Mouse (Mus musculus) cerebellum, postnatal 10 days (tissue): ENCODE results near the gene Acvr1.
A peak's percentile ranks its signal among the peaks of the same experiment; 100 is the strongest.

Experiments used
- DNase-seq, 2 experiments: peaks; one replicate each; pipeline ENCODE4 v3.0.0; 2021; ENCODE audit warnings: mixed read lengths in 2 of 2

Gene Acvr1

DNA sequence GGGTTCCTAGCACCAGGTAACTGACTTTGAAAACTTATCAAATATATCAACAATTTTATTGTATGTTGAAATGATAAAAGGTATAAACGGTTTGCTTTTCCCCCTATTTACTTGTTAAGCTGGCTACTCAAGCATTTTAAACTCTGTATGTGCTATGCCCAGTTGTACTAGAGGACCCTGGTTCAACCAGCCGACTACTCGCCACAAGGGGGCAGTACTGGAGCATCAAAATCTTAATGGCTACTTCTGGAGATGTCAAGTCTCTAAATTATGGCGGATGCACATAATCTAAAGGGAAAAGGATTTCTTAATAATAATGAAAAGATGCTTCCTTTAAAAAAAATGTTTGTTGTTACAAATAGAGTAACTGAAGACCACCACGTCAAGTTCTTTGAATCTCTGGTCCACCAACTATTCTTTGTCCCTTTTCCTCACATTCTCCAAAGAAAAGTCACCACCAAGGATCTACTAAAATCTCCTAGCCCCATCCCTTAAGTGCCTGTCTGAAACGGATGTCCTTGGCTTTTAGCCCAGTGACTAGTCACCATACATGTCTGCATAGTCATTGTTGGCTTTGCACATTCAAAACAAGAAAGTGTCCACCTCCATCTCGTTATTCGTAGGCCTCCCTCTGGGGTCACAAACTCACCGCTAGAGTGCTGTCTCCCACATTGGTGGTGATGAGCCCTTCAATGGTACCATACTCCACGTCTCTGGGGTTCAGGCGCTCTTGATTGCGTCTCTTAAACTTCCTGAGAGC lies 89.8 kb downstream of the Acvr1 start:
- DNase-seq: peak; percentile 94 to 97

DNA sequence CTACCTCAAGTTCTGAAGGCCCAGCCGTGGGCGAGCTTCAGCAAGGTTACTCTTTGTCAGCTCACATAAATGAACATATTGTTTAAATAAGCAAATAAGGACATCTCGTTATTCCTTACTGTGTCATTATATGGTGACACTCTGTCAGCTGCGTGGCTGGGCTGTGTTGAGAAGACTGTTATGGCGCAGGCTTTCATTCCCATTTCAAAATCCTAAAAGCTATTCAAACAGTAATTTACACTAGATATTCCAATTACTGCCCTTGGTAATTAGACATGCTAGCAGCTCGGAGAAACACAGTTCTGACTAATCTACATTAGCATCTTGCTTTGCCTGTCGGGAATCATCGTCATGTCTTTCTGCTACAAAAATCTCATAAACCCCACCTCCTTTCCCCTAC lies 91.4 kb downstream of the Acvr1 start:
- DNase-seq: no peak

DNA sequence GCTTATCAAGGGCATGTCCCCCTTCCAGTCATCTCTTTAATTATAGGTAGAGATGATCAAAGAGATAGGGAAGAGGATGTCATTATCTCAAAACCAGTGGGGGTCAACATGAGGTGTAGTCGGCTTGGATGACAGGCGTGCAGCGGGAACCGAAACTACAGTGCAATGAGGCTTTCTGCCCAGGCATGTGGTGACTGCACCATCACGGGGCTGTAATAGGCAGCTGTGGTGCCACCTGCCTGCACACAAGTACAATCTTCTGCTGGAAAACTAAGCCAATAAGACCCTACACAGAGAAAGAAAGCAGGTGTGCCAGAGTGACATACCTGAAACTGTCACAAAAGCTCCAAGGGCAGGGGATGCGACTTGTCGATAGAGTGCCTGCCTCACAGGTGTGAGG lies 96.7 kb downstream of the Acvr1 start:
- no peak for DNase-seq

DNA sequence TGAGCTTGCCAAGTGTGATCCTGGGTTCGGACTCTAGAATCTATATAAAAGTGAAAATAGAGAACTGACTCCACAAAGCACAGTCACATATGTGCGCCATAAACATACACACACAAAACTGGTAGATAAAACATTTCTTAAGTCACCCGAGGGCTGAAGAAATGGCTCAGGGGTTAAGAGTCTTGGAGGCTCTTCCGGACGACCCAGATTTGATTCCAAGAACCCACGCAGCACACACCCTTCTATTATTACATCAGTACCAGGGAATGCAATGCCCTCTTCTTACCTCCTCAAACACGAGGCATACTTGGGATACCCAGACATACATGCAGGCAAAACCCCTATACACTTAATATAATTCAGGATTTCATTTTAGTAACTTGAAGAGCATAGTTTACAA lies 97.1 kb downstream of the Acvr1 start, which contains the start of gene Gm17409:
Gene Gm17409 (plus strand): TSS at position 301 of the 400 bp plus-strand sequence.
- no peak for DNase-seq

DNA sequence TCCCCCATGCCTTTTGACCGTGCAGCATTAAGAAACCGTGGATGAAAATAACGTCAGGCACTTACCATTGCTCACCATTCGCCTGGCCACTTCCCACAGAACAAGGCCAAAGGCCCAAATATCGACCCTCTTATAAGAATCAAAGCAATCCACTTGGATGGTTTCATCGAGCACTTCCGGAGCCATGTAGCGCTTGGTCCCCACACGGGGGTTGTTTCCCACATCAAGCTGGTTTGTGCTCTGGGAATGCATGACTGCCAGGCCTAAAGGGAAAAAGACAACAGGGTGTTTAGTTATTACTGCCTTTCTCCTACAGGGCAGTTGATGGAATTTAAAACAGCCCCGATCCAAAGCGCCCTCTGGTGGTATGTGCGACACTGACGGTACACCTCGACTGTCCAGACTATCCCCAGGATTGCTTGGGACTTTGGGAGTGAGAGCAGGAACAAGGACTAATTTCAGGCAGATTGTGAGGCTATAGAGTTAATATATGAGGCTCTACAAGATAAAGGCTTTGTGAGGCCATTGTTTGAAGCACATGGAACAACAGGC lies 108.1 kb downstream of the Acvr1 start:
- peak; percentile 77 to 82 for DNase-seq

DNA sequence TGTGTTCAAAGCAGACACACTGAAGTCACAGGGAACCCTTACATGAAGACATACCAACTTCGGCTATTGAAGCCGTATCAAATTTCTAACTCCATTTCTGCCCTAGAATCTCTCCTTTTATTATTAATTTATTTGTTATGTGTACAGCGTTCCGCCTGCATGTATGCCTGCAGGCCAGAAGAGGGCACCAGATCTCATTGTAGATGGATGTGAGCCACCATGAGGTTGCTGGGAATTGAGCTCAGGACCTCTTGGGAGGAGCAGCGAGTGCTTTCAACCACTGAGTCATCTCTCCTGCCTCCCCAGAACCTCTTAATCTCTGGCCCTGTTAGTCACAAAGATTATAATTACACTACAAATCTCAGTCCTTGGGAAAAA lies 109.5 kb downstream of the Acvr1 start:
- DNase-seq: no peak

DNA sequence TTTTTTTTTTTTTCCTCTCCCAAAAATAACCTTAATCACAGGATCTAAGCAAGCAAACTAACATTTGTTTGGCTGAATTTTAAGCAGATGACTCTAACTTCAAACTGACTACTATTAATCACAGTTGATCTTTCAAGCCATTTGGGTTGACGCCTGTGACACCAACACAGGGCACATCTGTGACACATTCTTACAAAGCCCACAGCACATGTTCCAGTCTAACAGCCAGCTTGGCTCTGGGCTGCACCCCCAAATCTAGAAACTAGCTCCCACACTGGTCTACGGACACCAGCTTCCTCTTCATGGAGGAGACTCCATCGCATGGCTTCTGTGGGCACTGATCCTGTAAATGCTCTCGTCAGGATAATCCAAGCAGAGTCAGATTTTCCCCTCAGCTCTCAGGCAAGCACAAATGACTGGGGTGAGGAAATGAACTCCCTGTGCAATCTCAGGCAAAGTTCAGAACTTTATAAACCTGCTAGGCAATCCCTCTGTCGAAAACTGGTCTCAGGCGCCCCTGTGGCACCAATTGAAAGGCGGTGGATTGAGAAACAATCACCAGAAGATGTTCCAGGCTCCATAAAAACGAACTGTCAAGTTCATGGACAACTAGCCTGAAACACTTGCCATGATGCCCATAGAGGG lies 110.0 kb downstream of the Acvr1 start:
- DNase-seq: no peak

DNA sequence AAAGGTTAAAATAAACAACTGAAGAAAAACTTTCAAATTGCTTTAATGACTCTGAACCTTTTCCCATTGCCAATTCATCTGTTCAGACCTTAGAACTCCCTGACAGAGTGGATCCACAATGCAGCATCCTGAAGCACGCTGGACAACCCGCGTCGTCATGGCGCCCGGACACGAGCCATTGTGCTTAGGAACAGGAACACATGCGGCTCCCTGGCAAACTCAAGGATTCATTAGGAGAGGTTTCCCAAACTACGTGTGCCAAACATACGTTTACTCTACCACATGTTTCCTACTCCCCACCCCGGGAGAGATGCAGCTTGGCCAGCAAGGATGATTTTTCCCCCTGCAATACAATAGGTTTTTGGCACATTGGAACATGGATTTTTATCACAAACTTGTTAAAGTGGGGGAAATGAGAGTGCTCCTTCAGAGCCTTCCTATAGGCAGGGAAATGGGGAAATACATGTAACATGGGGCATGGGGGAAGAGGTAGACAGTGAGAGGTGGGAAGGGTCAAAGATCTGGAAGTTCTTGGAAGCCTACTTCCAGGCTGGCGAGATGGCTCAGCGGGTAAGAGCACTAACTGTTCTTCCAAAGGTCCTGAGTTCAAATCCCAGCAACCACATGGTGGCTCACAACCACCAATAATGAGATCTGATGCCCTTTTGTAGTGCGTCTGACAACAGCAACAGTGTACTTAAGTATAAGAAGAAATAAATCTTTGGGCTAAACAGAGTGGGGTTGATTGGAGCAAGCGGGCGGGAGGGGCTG lies 112.7 kb downstream of the Acvr1 start:
- peak; percentile 46 to 68 for DNase-seq

DNA sequence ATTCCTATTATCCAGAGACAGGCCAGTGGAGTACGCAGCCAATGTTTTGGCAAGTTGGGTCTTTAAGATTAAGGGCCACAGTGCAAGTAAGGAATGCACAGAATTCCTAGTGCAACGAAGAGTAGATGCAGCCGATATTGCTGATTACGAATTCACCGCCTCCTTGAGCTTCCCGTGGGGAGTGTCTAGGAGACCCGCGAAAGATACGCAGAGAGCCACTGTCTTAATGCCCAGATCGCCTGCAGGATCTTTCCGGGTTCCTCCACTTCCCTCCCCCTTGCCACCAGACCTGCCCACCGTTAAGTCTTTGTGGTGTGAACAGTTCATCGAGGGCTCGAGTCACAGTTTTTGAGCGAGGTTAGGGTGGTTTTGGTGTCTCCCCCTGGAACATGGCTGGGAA lies 120.0 kb downstream of the Acvr1 start:
- DNase-seq: no peak

DNA sequence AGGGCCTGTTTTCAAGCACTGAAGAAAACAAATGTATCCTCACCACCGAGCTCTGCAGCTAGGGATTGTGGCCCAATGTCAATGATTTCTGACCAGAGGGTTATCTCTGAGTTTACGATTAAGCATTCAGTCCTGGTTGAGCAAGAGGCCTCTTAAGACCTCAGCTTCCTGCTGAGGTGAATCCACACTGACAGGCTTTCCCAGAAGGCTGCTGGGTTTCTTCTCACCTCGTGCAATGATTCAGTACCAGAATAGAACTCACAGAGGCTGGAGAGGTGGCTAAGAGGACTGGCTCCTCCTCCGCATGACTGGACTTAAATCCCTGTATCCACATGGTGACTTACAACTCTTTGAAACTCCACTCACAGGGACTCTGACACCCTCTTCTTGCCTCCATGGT lies 123.8 kb downstream of the Acvr1 start:
- no peak for DNase-seq

DNA sequence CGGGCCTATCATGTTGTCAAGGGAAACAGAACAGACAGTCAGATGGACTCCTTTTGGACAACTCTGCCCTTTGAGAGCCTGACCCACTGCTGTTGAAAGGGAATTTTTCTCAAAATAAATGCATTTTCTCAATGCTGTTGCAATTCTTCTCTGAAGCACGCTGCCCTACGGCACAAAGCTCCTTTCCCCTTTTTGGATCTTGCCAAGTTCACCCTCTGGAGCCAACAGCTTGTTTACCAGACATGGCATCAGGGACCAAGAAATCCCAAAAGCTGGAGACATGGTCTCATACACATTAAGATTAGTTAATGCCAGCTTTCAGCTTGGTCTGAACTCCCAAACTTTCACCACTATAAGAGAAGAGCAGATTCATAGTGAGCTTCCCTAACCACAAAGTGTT lies 130.0 kb downstream of the Acvr1 start:
- DNase-seq: no peak

DNA sequence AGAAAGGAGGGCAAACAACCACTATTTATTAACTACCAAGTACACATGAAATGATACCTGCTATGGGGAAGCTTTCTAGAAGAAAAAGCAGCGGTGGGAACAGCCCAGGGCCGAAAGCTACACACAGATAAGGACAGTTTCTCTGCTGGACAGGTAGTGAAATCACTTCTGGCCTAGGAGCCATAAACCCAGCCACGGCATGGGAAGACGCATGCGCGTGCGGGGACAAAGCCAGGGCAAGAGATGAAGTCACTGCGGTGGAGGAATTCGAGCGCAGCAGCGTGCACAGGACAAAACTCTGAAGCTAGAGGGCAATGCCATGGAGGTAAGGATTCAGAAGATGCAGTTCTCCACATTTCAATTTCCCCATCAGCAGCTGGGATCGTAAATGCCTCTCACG lies 131.4 kb downstream of the Acvr1 start:
- no peak for DNase-seq

DNA sequence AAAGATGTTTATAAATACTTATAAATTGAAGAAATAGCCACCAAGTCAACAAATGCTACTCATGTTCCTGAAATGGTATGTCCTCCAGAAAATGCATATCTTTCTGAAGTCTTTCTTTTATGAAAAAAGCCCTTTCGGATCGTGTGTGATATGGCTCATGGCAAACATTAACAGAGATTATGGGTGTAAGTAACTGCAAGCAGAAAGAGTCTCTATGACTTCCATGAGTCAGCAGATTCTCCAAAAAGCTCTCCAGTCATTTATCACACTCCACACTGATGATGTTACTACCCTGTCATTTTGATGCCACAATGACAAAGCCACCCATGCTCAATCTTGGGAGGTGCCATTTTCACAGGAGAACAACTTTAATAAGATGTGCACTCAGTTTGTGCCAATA lies 132.5 kb downstream of the Acvr1 start:
- no peak for DNase-seq

DNA sequence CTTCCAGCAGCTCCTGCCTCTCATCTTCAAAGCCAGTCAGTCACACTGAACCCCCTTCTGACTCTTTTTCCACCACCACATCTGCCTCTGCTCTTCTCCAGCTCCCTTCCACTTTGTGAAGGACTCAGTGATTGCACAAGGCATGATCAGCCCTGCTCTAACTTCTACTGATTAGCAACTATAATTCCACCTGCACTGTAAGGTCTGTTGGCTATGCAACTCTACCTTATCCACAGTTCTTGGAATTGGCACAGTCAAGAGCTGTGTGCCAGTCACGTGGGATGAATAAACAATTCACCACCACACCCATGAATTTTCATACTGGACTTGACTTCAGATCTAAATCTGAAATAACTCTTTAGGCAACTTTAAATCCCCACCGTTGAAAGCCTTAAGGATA lies 133.6 kb downstream of the Acvr1 start:
- no peak for DNase-seq

DNA sequence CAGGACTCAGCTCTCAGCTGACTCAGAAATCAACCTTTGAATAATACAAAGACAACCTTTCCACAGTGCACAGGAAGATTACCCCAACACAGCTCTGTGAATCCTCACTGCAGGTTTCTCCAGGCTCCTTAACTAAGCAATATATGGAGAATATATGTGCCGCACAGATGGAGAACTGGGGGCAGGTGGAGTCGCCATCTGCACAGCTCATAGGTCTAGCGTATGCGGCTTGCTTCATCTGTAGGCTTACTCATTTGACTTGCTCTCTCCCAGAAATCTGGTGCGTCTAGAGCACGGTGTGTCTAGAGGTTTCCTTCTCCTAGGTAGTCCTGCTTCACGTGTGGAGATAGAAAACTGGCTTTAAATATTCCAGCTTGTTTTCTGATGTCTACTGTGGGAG lies 134.7 kb downstream of the Acvr1 start:
- DNase-seq: no peak

DNA sequence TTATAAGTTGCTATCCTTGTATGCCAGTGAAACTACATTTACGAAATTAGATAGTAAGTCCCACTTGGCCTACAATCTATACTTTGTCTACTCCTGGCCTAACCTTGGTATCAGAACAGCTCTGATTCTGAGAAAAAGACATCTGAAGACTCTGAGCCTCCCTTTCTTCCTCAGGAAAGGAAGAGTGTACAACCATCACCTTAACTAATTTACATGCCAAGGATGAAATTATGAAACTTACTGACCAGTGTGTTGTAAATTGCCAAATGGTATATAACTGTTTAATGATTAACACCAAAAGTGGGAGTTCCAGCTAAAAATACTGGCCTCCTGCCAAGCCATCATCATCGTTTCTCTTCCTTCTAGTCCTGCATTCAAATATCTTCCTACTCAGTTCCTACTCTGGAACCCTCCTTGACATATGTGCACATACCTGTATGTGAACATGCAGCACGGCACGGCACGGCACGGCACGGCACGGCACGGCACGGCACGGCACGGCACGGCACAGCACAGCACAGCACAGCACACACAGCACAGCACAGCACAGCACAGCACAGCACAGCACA lies 141.4 kb downstream of the Acvr1 start:
- DNase-seq: no peak

DNA sequence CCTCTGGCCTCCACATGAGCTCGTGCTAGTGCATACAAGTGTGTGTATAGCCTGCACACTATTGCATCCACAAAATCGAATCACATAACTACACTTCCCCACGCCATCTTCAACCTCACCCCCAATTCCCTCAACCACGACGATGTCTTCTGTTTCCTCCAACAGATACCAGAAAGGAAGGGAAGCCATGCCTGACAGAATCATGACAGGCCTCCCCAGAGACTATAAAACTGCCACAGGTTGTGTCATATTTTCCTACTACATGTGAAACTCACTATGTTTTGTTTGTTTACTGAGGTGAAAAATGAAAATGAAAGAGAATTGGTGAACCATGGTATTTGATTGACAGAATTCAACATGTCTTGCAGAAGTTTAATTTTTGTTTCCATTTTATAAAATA lies 143.6 kb downstream of the Acvr1 start:
- no peak for DNase-seq

DNA sequence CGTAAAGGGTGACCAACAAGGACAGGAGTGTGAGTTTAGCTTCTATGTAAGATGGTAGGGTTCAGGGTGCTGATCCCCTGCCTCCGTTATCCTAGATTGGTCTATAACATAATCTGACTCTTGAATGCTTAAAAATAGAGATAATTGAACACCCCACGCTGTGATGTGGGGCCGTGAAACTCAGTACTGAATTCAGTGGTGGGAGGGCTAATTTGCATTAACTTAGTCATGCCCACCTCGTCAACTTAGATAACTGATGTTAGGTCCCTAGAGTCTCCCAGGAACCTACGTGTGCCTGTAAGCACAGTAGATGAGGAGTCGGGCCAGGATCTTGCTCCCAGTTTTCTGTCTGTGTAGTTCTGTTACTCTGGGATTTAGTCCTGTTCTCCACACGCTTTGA lies 147.4 kb downstream of the Acvr1 start:
- DNase-seq: no peak

DNA sequence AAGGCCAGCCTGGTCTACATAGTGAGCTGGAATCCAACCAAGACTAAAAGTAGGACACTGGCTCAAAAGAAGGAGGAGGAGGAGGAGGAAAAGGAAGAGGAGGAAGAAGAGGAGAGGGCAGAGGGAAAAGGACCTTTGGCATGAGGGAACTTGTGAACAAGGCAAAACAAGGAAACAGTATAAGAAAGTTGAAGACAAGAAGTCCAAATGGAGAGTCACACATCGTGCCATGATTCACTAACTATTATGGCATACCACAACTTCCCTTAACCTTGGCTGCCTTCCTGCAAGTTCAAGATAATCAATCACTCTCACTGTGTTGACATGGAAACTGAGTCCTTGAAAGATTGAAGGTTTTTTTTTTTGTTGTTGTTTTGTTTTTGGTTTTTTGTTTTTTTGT lies 148.8 kb downstream of the Acvr1 start:
- DNase-seq: no peak

DNA sequence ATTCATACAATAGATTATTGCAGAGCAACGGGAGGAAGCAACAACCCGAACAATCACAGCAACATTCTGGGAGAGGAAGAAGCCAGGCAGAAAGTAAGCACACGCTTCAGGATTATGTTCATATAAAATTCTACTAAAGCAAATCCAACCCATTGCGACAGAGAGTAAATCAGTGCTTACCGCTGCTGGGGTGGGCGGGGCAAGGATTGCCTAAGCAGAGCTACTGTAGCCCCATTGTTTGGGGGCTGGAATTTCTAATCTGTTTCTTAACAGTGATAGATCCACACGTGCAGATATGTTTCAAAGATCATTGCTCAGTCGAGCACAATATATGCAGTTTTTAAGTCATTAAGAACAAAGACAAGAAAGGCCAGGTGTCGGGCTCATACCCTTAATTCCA lies 149.3 kb downstream of the Acvr1 start:
- DNase-seq: no peak

DNA sequence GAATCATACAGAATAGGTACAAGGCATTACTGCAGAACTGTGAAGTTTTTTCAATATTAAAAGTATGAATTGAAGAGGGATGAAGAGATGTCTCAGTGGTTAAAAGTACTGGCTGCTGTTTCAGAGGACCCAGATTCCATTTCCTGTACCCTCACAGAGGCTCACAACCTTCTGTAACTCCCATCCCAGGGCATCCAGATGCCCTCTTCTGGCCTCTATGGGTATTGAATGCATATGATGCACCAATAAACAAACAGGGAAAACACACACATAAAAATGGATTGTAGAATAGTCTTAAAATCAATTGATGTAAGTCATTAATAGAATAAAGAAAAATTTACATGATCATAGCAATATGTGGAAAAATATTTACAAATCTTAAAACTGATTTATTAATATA lies 151.9 kb downstream of the Acvr1 start:
- DNase-seq: no peak

DNA sequence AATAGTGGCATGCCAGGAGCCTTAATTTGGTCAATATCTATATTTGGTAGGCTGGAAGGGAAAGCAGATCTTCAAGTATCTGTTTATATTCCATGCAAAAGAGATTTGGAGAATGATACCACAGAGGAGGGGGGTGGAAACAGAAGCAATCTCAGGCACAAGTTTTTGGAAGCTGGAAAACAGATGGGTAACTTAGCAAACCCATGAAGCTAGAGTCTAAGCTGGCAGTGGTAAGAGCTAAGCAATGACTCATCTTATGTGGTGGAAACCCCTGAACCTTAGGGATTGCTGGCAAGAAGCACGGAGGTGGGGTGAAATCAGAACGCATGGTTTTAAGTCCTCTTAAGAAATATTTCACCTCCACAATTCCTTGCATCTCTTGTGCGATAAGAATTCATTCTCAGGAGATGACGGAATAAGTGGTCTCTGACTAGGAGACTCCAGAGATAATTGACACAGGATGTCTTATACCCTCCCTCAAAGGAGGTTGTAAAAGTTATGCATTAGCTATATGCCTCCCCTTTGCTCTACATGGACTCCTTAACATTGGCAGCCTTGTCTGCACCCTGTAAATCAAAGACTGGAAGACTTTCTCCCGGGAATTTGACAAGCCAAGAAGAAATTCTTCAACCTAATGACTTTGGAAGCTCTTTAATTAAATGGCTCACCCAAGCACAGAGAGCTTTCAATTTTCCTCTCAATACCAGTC lies 157.9 kb downstream of the Acvr1 start:
- DNase-seq: no peak

DNA sequence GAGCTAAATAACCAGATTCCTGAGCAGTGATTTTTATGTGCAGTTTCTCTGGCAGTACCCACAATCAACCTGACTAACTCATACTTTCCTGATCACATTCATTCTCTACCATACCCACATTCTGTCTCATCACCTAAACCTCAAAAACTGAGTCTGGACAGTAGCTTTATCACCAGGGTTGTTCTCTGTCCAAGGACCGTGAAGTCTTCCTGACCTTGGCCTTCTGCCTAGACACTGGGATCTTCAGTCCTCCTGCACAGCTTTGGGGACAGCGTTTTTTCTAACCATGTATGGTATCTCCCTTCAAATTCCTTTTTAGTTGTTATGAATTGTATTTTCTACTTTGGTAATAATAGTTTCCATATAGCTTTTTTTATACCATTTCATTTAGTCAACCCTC lies 163.5 kb downstream of the Acvr1 start:
- no peak for DNase-seq
